In the genomic region with DNA sequence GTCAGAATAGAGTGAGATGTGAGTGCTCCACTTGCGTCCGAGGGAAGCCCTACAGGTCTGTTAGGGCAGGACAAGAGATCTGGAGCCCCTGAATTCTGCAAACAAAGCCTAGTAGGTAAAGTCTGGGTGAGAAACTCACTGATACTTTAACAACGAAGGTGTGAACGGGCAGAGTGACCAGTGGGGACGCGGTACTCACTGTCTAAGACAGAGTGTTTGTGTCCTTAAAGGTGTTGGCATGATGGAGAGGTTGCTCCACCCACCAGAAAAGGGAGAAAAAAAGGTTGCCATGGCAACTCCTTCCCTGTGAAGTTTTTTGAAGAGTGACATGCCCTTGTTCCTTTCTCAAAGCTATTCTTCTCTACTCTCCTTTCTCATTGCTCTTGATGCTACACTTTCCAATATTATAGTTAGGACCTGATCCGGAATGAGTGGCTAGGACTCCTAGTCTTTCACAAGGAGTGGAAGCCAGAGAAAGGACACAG, we compare ENCODE assay signal across 22 mouse cellular contexts.
DNase-seq lines count a peak whose midpoint lies in the region; ATAC-seq and TF ChIP-seq lines count a peak whose summit lies in the region.
"Had no signal": no experiment of that assay in that cellular context is flagged by ENCODE, and none has a peak within 500 bp of the region (broad histone marks: within the 10 kb centered on the region; RNA-seq: fewer than 3 reads in every experiment).

No protein-coding gene starts in this region.

- H3K36me3 ChIP-seq in midbrain, embryonic 11.5 days (ENCODE audit: control insufficient read depth, insufficient read depth, low read length) = no peaks in the 10 kb centered on the region
- H3K36me3 ChIP-seq in midbrain, postnatal 0 days (ENCODE audit: insufficient read depth, low read length) = no peaks in the 10 kb centered on the region
- H3K36me3 ChIP-seq in liver, postnatal 0 days (replicated peaks; ENCODE audit: insufficient read depth, low read length) = no peaks in the 10 kb centered on the region
- H3K36me3 ChIP-seq in hindbrain, postnatal 0 days (ENCODE audit: insufficient read depth, low read length) = no peaks in the 10 kb centered on the region
- H3K36me3 ChIP-seq: embryonic facial prominence, embryonic 15.5 days; heart, embryonic 12.5 days; hindbrain, embryonic 10.5 days; limb, embryonic 15.5 days; midbrain, embryonic 15.5 days had no signal

- no peak overlapping the region for H3K4me2 ChIP-seq in midbrain, embryonic 11.5 days
- no peak overlapping the region for H3K4me2 ChIP-seq in midbrain, postnatal 0 days (ENCODE audit: low read depth, low read length, poor library complexity, severe bottlenecking)
- H3K4me2 ChIP-seq in liver, postnatal 0 days (ENCODE audit: low read depth, low read length) = no peak overlapping the region
- H3K4me2 ChIP-seq in hindbrain, postnatal 0 days (ENCODE audit: low read depth, low read length) = no peak overlapping the region
- H3K4me2 ChIP-seq: embryonic facial prominence, embryonic 15.5 days; heart, embryonic 12.5 days; limb, embryonic 15.5 days; lung, embryonic 14.5 days; midbrain, embryonic 15.5 days had no signal

- H3K27ac ChIP-seq in midbrain, embryonic 11.5 days (ENCODE audit: low read depth, low read length) = no peak overlapping the region
- H3K27ac ChIP-seq in midbrain, postnatal 0 days (ENCODE audit: low read depth, low read length) = no peak overlapping the region
- peak overlapping the region; percentile 44 for H3K27ac ChIP-seq in liver, postnatal 0 days (ENCODE audit: low read depth)
- no peak overlapping the region for H3K27ac ChIP-seq in hindbrain, postnatal 0 days
- H3K27ac ChIP-seq: embryonic facial prominence, embryonic 15.5 days; hindbrain, embryonic 10.5 days; kidney, postnatal 0 days; limb, embryonic 15.5 days; midbrain, embryonic 15.5 days had no signal

- no peak for TF ChIP-seq CTCF in midbrain, postnatal 0 days (IDR thresholded peaks at IDR 0.05)
- no peak for TF ChIP-seq CTCF in liver, postnatal 0 days (IDR thresholded peaks at IDR 0.05; ENCODE audit: low read depth)
- TF ChIP-seq CTCF in hindbrain, postnatal 0 days (IDR thresholded peaks at IDR 0.05; ENCODE audit: low read depth) = no peak

- H3K27me3 ChIP-seq in midbrain, embryonic 11.5 days (ENCODE audit: control insufficient read depth, insufficient read depth, low read length) = no peaks in the 10 kb centered on the region
- no peaks in the 10 kb centered on the region for H3K27me3 ChIP-seq in midbrain, postnatal 0 days (ENCODE audit: insufficient read depth, low read length)
- H3K27me3 ChIP-seq in liver, postnatal 0 days (ENCODE audit: insufficient read depth, low read length) = no peaks in the 10 kb centered on the region
- no peaks in the 10 kb centered on the region for H3K27me3 ChIP-seq in hindbrain, postnatal 0 days (ENCODE audit: insufficient read depth, low read length)
- H3K27me3 ChIP-seq: embryonic facial prominence, embryonic 15.5 days; heart, embryonic 12.5 days; limb, embryonic 15.5 days; midbrain, embryonic 15.5 days had no signal

- peak; percentile 45 for DNase-seq in midbrain, embryonic 11.5 days (ENCODE audit: low spot score, missing footprints)
- no peak for DNase-seq in midbrain, postnatal 0 days (ENCODE audit: low spot score)
- peak; percentile 59 for DNase-seq in T-cell, adult 2 months (ENCODE audit: low spot score)
- DNase-seq in liver, postnatal 0 days = no peak
- DNase-seq in thymus, postnatal 25 days = peak; percentile 40
- DNase-seq in hindbrain, postnatal 0 days (ENCODE audit: low spot score) = no peak
- no peak for DNase-seq in heart, adult 8-10 months (ENCODE audit: low spot score)
- DNase-seq: adrenal gland, postnatal 14 days; cerebellum, adult 9-10 months; heart, postnatal 10 days; kidney, adult 11 months; left cerebral cortex, postnatal 4 days; lung, embryonic 14.5 days; lung, postnatal 36 days had no signal

- ATAC-seq in midbrain, embryonic 11.5 days (ENCODE audit: low FRiP score) = no peak
- ATAC-seq in midbrain, postnatal 0 days (ENCODE audit: low FRiP score) = no peak
- ATAC-seq in liver, postnatal 0 days = no peak
- ATAC-seq in hindbrain, postnatal 0 days = no peak
- ATAC-seq: forebrain, embryonic 14.5 days; midbrain, embryonic 15.5 days had no signal

- no peak for TF ChIP-seq EP300 in liver, postnatal 0 days (IDR thresholded peaks at IDR 0.05; ENCODE audit: low read depth)

- no peaks in the 10 kb centered on the region for H3K4me1 ChIP-seq in midbrain, embryonic 11.5 days (ENCODE audit: control insufficient read depth, insufficient read depth, low read length)
- H3K4me1 ChIP-seq in midbrain, postnatal 0 days (ENCODE audit: insufficient read depth, low read length) = no peaks in the 10 kb centered on the region
- peaks cover 21% of the 10 kb centered on the region for H3K4me1 ChIP-seq in liver, postnatal 0 days (ENCODE audit: insufficient read depth)
- no peaks in the 10 kb centered on the region for H3K4me1 ChIP-seq in hindbrain, postnatal 0 days (ENCODE audit: insufficient read depth, low read length)
- H3K4me1 ChIP-seq: embryonic facial prominence, embryonic 15.5 days; heart, embryonic 12.5 days; limb, embryonic 15.5 days; midbrain, embryonic 15.5 days had no signal

- H3K4me3 ChIP-seq in midbrain, embryonic 11.5 days (ENCODE audit: low read depth, low read length) = no peak overlapping the region
- H3K4me3 ChIP-seq in midbrain, postnatal 0 days (ENCODE audit: low read depth, low read length) = no peak overlapping the region
- H3K4me3 ChIP-seq in liver, postnatal 0 days (ENCODE audit: low read depth, low read length) = no peak overlapping the region
- H3K4me3 ChIP-seq in hindbrain, postnatal 0 days (ENCODE audit: low read length) = no peak overlapping the region
- H3K4me3 ChIP-seq: embryonic facial prominence, embryonic 15.5 days; heart, embryonic 12.5 days; hindbrain, embryonic 10.5 days; limb, embryonic 15.5 days; midbrain, embryonic 15.5 days; myocyte had no signal

- H3K9me3 ChIP-seq in midbrain, embryonic 11.5 days (ENCODE audit: control insufficient read depth, low read length) = no peaks in the 10 kb centered on the region
- 0 out of 2 replicates have a peak, but pooled peaks cover 4% of the 10 kb centered on the region for H3K9me3 ChIP-seq in midbrain, postnatal 0 days (ENCODE audit: low read length)
- peaks cover 3% of the 10 kb centered on the region; the same call in 1 of the 2 replicates for H3K9me3 ChIP-seq in liver, postnatal 0 days (ENCODE audit: low read length)
- H3K9me3 ChIP-seq in hindbrain, postnatal 0 days (ENCODE audit: low read length) = no peaks in the 10 kb centered on the region
- H3K9me3 ChIP-seq: embryonic facial prominence, embryonic 15.5 days; limb, embryonic 15.5 days; midbrain, embryonic 15.5 days had no signal

- 87% methylated on average over 7 of the region's 7 CpGs for WGBS in midbrain, embryonic 11.5 days
- 84% methylated on average over 7 of the region's 7 CpGs for WGBS in midbrain, postnatal 0 days
- 75% methylated on average over 7 of the region's 7 CpGs for WGBS in liver, postnatal 0 days (ENCODE audit: insufficient replicate concordance)
- WGBS in hindbrain, postnatal 0 days = 86% methylated on average over 7 of the region's 7 CpGs

- H3K9ac ChIP-seq in midbrain, embryonic 11.5 days (ENCODE audit: low read length) = no peak overlapping the region
- no peak overlapping the region for H3K9ac ChIP-seq in midbrain, postnatal 0 days (replicated peaks; ENCODE audit: low read length, poor library complexity, severe bottlenecking)
- no peak overlapping the region for H3K9ac ChIP-seq in liver, postnatal 0 days (replicated peaks)
- H3K9ac ChIP-seq in hindbrain, postnatal 0 days (replicated peaks; ENCODE audit: low read length) = no peak overlapping the region
- H3K9ac ChIP-seq: embryonic facial prominence, embryonic 15.5 days; heart, embryonic 12.5 days; limb, embryonic 15.5 days; lung, embryonic 14.5 days; midbrain, embryonic 15.5 days had no signal

Comparison
In these comparisons a context has a peak if more than half of its experiments do, and no peak if none do; other contexts are left out.
1. DNase-seq: peak in midbrain, embryonic 11.5 days (single experiment), T-cell, adult 2 months (single experiment) and thymus, postnatal 25 days (single experiment); none in midbrain, postnatal 0 days (single experiment), liver, postnatal 0 days (single experiment), hindbrain, postnatal 0 days (single experiment) and heart, adult 8-10 months (single experiment).